Mouse (Mus musculus) c-Kit-positive CD71-positive TER-119-negative erythroid progenitor cells, embryonic 14.5 days (primary cell): ENCODE results near the gene Crybb3.

Experiments
- DNase-seq: peaks from one replicate; pipeline ENCODE4 v3.0.0-alpha.2; 2013; ENCODE audit warnings: low read depth

The Crybb3 gene

GRCm38 (mm10) chr5:113045511-113046273 lies 35.7 kb downstream of the Crybb3 start:
- no peak for DNase-seq

GRCm38 (mm10) chr5:113043531-113043930 lies 37.9 kb downstream of the Crybb3 start:
- DNase-seq, result no peak

- no peak for DNase-seq
Measured at GRCm38 (mm10) chr5:113041567-113042071, 39.8 kb downstream of the Crybb3 start.

GRCm38 (mm10) chr5:113040776-113041175 lies 40.6 kb downstream of the Crybb3 start:
- DNase-seq, result no peak

GRCm38 (mm10) chr5:113038601-113039000 lies 42.8 kb downstream of the Crybb3 start:
- DNase-seq, result no peak

- no peak for DNase-seq
Measured at GRCm38 (mm10) chr5:113035094-113036047, 46.0 kb downstream of the Crybb3 start.

GRCm38 (mm10) chr5:113031201-113031754 lies 50.1 kb downstream of the Crybb3 start:
- no peak for DNase-seq

GRCm38 (mm10) chr5:113030082-113030481 lies 51.3 kb downstream of the Crybb3 start:
- no peak for DNase-seq

GRCm38 (mm10) chr5:113026706-113027105 lies 54.7 kb downstream of the Crybb3 start:
- no peak for DNase-seq
